Mouse (Mus musculus): Measurements from ENCODE around the gene Ush2a. TPM values are rescaled to one million over a fixed set of nuclear protein-coding genes. Genes with fewer than 3 reads are reported as not detected.

Gene Ush2a
- total RNA-seq, 2 experiments from 2014 or later, result not detected

DNA sequence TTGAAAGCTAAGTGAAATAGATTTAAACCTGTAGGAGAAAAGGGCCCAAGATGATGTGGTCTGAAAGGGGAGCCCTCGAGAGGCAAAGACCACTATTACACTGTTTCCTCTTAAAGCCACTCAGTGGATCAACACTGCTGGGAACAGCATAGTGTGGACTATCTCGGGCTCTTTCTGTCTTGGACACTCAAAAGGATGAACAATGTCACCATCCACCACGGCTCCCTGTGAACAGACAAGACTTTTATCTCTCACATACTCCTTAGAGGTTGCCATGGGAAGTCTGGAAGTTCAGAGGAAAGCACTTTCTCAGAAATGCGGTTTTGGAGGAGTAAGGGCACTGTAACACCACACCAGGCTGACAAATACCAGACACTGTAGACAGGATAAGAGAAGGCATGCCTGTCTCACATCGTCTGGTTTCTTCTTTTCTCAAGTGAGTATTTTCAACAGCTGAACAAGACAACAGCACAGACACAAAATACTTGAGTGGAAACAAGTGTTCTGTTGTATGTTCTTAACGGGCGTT is 124.0 kb downstream of the Ush2a start:
- DNase-seq, result no peak
- intact Hi-C loops (cut with DNase I), result no loop called here

GRCm38 (mm10) chr1:188387321-188387720 is 125.5 kb downstream of the Ush2a start:
- intact Hi-C loops (cut with DNase I), result no loop called here
- no peak for DNase-seq

- intact Hi-C loops (cut with DNase I), result no loop called here
- DNase-seq, result no peak
Observed at GRCm38 (mm10) chr1:188387820-188388471, 126.1 kb downstream of the Ush2a start.

GRCm38 (mm10) chr1:188390080-188390479 is 128.3 kb downstream of the Ush2a start:
- intact Hi-C loops (cut with DNase I), result no loop called here
- no peak for DNase-seq

GRCm38 (mm10) chr1:188407176-188407575 is 145.4 kb downstream of the Ush2a start:
- DNase-seq, result no peak
- intact Hi-C loops (cut with DNase I), result no loop called here

GRCm38 (mm10) chr1:188407613-188408386 is 146.0 kb downstream of the Ush2a start:
- intact Hi-C loops (cut with DNase I), result no loop called here
- no peak for DNase-seq

DNA sequence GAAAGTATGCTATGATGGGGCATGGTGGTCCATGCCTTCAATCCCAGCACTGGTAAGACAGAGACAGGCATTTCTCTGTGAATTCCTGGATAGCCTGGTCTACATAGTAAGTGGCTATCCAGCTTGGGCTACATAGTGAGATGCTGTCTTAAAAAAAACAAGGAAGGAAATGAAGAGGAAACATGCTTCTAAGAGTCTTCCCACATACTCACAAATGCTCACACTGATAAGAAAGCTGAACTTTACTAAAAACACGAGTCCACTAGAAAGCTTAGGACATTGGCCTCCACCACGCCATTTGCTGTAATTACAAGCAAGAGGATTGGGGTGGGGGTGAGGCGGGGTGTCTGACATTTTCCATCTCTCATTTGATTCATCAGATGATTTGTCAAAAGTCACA is 148.7 kb downstream of the Ush2a start:
- intact Hi-C loops (cut with DNase I), result no loop called here
- no peak for DNase-seq

GRCm38 (mm10) chr1:188420543-188420942 is 158.7 kb downstream of the Ush2a start:
- no peak for DNase-seq
- intact Hi-C loops (cut with DNase I), result no loop called here

GRCm38 (mm10) chr1:188428172-188428571 is 166.3 kb downstream of the Ush2a start:
- no peak for DNase-seq
- intact Hi-C loops (cut with DNase I), result no loop called here

GRCm38 (mm10) chr1:188430689-188431088 is 168.9 kb downstream of the Ush2a start:
- intact Hi-C loops (cut with DNase I), result no loop called here
- no peak for DNase-seq

DNA sequence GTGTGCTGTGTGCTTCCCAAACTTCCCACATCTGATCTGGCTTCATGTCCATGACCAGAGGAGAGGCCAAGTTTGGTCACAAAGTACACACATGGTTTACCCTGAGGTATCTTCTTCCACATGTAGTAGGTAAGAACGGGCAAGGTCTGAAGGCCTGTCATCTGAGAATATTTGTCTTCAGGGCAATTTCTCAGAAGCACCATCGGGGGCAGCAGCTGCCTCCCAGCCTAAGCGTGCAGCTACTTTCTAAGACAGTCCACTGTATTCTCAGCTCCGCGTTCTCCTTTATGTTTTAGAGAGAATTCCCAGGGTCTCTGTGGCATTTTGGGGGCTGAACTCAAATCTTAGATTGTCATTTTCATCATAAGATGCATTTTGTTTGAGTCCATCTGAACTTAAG is 186.1 kb downstream of the Ush2a start:
- no peak for DNase-seq
- intact Hi-C loops (cut with DNase I), result no loop called here

DNA sequence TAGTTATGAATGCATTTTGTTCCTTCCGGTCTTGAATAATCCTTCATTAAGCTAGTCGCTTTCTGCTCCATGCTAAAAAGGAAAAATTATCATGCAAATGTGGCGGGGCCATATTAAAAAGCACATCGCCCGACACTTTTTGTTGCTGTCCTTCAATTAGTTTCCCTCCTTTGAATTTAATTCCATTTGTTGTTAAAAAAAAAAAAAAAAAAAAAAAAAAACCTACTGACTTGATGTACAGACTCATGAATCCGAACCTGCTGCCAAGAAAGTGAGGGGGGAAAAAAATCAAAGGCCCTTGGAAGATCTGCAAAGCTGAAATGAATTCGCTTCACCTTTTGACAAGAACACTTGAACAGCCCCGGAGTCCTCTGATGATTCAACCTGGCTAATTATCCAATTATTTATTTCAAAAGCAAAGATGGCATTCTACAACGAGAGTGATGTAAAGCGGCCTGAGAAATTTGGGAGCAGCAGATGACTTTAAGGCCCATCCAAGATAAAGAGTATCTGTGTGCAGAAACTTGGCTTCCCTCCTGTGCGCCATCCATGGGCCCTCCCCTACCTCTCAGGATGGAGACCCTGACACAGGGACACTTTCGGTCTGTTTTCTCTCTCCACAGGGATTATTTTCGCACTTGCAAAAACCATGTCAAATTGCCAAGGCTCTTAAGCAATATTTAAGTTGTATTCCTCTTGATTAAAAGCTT is 194.8 kb downstream of the Ush2a start:
- no peak for DNase-seq
- intact Hi-C loops (cut with DNase I), result no loop called here

- intact Hi-C loops (cut with DNase I), result no loop called here
- DNase-seq, result no peak
Observed at GRCm38 (mm10) chr1:188457221-188458008, 195.6 kb downstream of the Ush2a start.

- intact Hi-C loops (cut with DNase I), result no loop called here
- DNase-seq, result no peak
Observed at GRCm38 (mm10) chr1:188461203-188461602, 199.4 kb downstream of the Ush2a start.

- intact Hi-C loops (cut with DNase I), result no loop called here
Observed at GRCm38 (mm10) chr1:188464653-188465052, 202.8 kb downstream of the Ush2a start.

GRCm38 (mm10) chr1:188468371-188468783 is 206.6 kb downstream of the Ush2a start:
- peak; percentile 4 to 14 for DNase-seq
- intact Hi-C loops (cut with DNase I), result no loop called here

More at GRCm38 (mm10) chr1:188464653-188465052, 202.8 kb downstream of the Ush2a start:
- DNase-seq, result no peak

GRCm38 (mm10) chr1:188504958-188505357 is 243.1 kb downstream of the Ush2a start:
- DNase-seq, result no peak
- intact Hi-C loops (cut with DNase I), result no loop called here

DNA sequence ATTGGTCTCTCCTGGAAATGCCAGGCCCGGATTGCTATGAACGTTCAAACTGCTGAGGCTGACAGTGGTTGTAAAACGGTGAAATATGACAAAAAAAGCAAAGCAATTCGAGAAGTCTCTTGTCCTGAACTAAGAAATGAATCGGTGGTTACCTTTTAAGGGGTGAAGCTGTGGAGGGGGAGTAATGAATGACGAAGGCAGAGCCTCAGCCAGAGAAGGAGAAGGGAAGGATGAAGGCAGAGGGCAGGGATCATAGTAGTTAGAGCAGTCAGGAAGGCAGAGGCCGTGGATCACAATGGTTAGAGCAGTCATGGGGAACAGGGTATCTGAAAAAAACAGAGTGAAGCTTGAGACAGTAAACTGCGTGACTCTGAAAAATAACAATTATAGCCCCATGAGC is 257.0 kb downstream of the Ush2a start:
- no peak for DNase-seq
- intact Hi-C loops (cut with DNase I), result no loop called here

DNA sequence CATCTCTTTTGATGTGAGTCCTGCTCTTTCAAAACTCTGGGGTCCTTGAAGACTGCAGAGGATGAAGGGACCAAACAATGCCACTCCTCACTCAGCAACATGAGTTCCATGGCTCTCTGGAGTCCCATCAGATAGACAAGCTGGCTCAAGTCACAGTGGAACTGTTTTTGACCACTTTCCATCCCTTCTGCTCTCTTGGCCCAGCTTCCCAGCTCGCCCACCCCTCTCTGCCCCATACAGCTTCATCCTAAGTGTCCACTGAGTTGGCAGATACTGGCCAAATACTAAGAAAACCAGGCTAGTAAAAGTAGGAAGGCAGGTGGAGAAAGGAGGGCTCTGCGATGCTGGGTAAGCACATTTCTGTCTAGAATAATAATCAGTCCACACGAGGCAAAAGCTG is 265.6 kb downstream of the Ush2a start:
- DNase-seq, result no peak
- intact Hi-C loops (cut with DNase I), result no loop called here

DNA sequence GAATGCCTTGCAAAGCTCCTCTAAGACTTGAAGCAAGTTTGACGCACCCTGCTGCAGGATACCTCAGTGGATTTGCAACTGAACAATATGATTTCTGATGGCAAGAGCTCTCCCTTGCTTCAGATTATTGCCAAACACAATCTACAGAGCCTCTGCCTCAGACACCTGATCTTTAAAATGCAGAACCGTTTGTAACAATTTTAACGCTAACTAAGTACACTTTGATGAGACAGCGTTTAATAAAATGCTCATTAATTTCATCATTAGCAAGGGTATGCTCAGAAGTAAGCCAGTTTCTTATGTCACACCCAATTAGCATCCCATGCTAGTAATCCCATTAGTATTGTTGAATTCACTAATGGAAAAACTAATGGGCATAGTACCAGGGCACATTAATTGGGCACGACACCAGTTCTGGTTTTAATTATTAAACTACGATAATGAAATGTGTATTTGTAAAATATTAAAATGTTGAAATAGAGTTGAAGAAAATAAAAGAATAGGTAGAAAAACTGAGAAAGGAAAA is 267.8 kb downstream of the Ush2a start:
- intact Hi-C loops (cut with DNase I), result no loop called here
- DNase-seq, result no peak
